Mouse (Mus musculus): ENCODE measurements around the gene C4b. TPM values are rescaled to one million over a fixed set of nuclear protein-coding genes. Genes with fewer than 3 reads are reported as not detected.

The C4b gene
- polyA plus RNA-seq, 1 experiment from 2014 or later, result 0.41 TPM

- no peak overlapping the region for H3K4me3 ChIP-seq (replicated peaks; ENCODE audit: low read depth, low read length)
- peaks cover 9% of the 10 kb centered on the region; the same call in 1 of the 2 replicates for H3K27me3 ChIP-seq (ENCODE audit: insufficient read depth, low read length)
- ATAC-seq (replicated peaks; ENCODE audit: low FRiP score, low read depth) (no peak), DNase-seq (ENCODE audit: low spot score) (no peak)
- no peak overlapping the region for H3K9ac ChIP-seq (ENCODE audit: low read depth, low read length)
- WGBS, result 89% methylated on average over 26 of the region's 26 CpGs
- H3K27ac ChIP-seq, result no peak overlapping the region
- no peak overlapping the region for H3K4me2 ChIP-seq (ENCODE audit: low read length)
- no peaks in the 10 kb centered on the region for H3K9me3 ChIP-seq (replicated peaks; ENCODE audit: low read length)
- H3K36me3 ChIP-seq (ENCODE audit: insufficient read depth, low read length), result no peaks in the 10 kb centered on the region
- TF ChIP-seq CTCF (IDR thresholded peaks at IDR 0.05; ENCODE audit: low read depth), result no peak
- H3K4me1 ChIP-seq (replicated peaks; ENCODE audit: insufficient read depth, low read length), result 0 out of 2 replicates have a peak, but pooled peaks cover 5% of the 10 kb centered on the region
These were observed 63.5 kb downstream of the C4b start for GRCm38 (mm10) chr17:34680191-34680590.

Small RNA genes within 50 kb of the gene (microRNA-seq; reads per million reads assigned to microRNA genes)
- not detected for gene Gm27471

Other genes starting within 250 kb of the C4b start
- gene Btnl6, start 226.5 kb downstream of the C4b start, polyA plus RNA-seq (2015; fragmentation: Nextera tagmentation; extraction: Ambion mirVana), result not detected in 2 replicates
- 6.8 and 10.6 TPM in 2 replicates for gene Notch4, start 179.6 kb downstream of the C4b start, polyA plus RNA-seq (2015; fragmentation: Nextera tagmentation; extraction: Ambion mirVana)
- 28.5 and 29.5 TPM in 2 replicates for gene Gpsm3, start 154.1 kb downstream of the C4b start, polyA plus RNA-seq (2015; fragmentation: Nextera tagmentation; extraction: Ambion mirVana)
- 13.0 and 13.2 TPM in 2 replicates for gene Pbx2, start 152.6 kb downstream of the C4b start, polyA plus RNA-seq (2015; fragmentation: Nextera tagmentation; extraction: Ambion mirVana)
- 7.4 and 7.9 TPM in 2 replicates for gene Ager, start 146.0 kb downstream of the C4b start, polyA plus RNA-seq (2015; fragmentation: Nextera tagmentation; extraction: Ambion mirVana)
- 154 and 177 TPM in 2 replicates for gene Rnf5, start 140.2 kb downstream of the C4b start, polyA plus RNA-seq (2015; fragmentation: Nextera tagmentation; extraction: Ambion mirVana)
- 56.1 and 58.6 TPM in 2 replicates for gene Agpat1, start 139.6 kb downstream of the C4b start, polyA plus RNA-seq (2015; fragmentation: Nextera tagmentation; extraction: Ambion mirVana)
- 5.9 and 6.6 TPM in 2 replicates for gene Egfl8, start 127.9 kb downstream of the C4b start, polyA plus RNA-seq (2015; fragmentation: Nextera tagmentation; extraction: Ambion mirVana)
- gene Ppt2, start 115.4 kb downstream of the C4b start, polyA plus RNA-seq (2015; fragmentation: Nextera tagmentation; extraction: Ambion mirVana), result 62.9 and 65.5 TPM in 2 replicates
- 0.36 and 0.55 TPM in 2 replicates for gene Prrt1, start 114.3 kb downstream of the C4b start, polyA plus RNA-seq (2015; fragmentation: Nextera tagmentation; extraction: Ambion mirVana)
- 16.4 and 18.6 TPM in 2 replicates for gene Fkbpl, start 99.1 kb downstream of the C4b start, polyA plus RNA-seq (2015; fragmentation: Nextera tagmentation; extraction: Ambion mirVana)
- 62.0 and 65.8 TPM in 2 replicates for gene Atf6b, start 96.7 kb downstream of the C4b start, polyA plus RNA-seq (2015; fragmentation: Nextera tagmentation; extraction: Ambion mirVana)
- gene Tnxb, start 73.3 kb downstream of the C4b start, polyA plus RNA-seq (2015; fragmentation: Nextera tagmentation; extraction: Ambion mirVana), result 0.19 and 0.26 TPM in 2 replicates
- gene Cyp21a1, start 60.7 kb upstream of the C4b start, polyA plus RNA-seq (2015; fragmentation: Nextera tagmentation; extraction: Ambion mirVana), result 0.13 and 0.20 TPM in 2 replicates
- 30.3 and 30.8 TPM in 2 replicates for gene Stk19, start 93.1 kb upstream of the C4b start, polyA plus RNA-seq (2015; fragmentation: Nextera tagmentation; extraction: Ambion mirVana)
- 48.2 and 49.7 TPM in 2 replicates for gene Dxo, start 93.1 kb upstream of the C4b start, polyA plus RNA-seq (2015; fragmentation: Nextera tagmentation; extraction: Ambion mirVana)
- gene Skiv2l, start 106.3 kb upstream of the C4b start, polyA plus RNA-seq (2015; fragmentation: Nextera tagmentation; extraction: Ambion mirVana), result 36.8 and 37.3 TPM in 2 replicates
- 73.5 and 79.5 TPM in 2 replicates for gene Nelfe, start 106.5 kb upstream of the C4b start, polyA plus RNA-seq (2015; fragmentation: Nextera tagmentation; extraction: Ambion mirVana)
- gene Cfb, start 118.6 kb upstream of the C4b start, polyA plus RNA-seq (2015; fragmentation: Nextera tagmentation; extraction: Ambion mirVana), result 21.1 and 25.6 TPM in 2 replicates
- 2.3 and 3.4 TPM in 2 replicates for gene Zbtb12, start 135.6 kb upstream of the C4b start, polyA plus RNA-seq (2015; fragmentation: Nextera tagmentation; extraction: Ambion mirVana)
- not detected in 2 replicates for gene Gm20547, start 138.2 kb upstream of the C4b start, polyA plus RNA-seq (2015; fragmentation: Nextera tagmentation; extraction: Ambion mirVana)
- 7.0 and 7.4 TPM in 2 replicates for gene C2, start 154.4 kb upstream of the C4b start, polyA plus RNA-seq (2015; fragmentation: Nextera tagmentation; extraction: Ambion mirVana)
- gene Ehmt2, start 154.6 kb upstream of the C4b start, polyA plus RNA-seq (2015; fragmentation: Nextera tagmentation; extraction: Ambion mirVana), result 44.1 and 49.1 TPM in 2 replicates
- 24.2 and 27.3 TPM in 2 replicates for gene Slc44a4, start 170.6 kb upstream of the C4b start, polyA plus RNA-seq (2015; fragmentation: Nextera tagmentation; extraction: Ambion mirVana)
- gene Neu1, start 187.4 kb upstream of the C4b start, polyA plus RNA-seq (2015; fragmentation: Nextera tagmentation; extraction: Ambion mirVana), result 92.0 and 101 TPM in 2 replicates
- 2.2 and 2.6 TPM in 2 replicates for gene Hspa1b, start 215.4 kb upstream of the C4b start, polyA plus RNA-seq (2015; fragmentation: Nextera tagmentation; extraction: Ambion mirVana)
- not detected in 2 replicates for gene Gm20481, start 226.0 kb upstream of the C4b start, polyA plus RNA-seq (2015; fragmentation: Nextera tagmentation; extraction: Ambion mirVana)
- 22.4 and 23.5 TPM in 2 replicates for gene Hspa1a, start 228.3 kb upstream of the C4b start, polyA plus RNA-seq (2015; fragmentation: Nextera tagmentation; extraction: Ambion mirVana)
- gene Hspa1l, start 228.8 kb upstream of the C4b start, polyA plus RNA-seq (2015; fragmentation: Nextera tagmentation; extraction: Ambion mirVana), result 0.54 and 0.72 TPM in 2 replicates
- gene Lsm2, start 238.0 kb upstream of the C4b start, polyA plus RNA-seq (2015; fragmentation: Nextera tagmentation; extraction: Ambion mirVana), result 133 and 141 TPM in 2 replicates